Mouse (Mus musculus): ENCODE measurements around the gene Ttc30a1. TPM values are rescaled to one million over a fixed set of nuclear protein-coding genes. Genes with fewer than 3 reads are reported as not detected.
"Not testable (repeated sequence)": the region's sequence is repeated elsewhere in the genome, so short reads cannot be mapped to it uniquely, and the experiment has no call there.

Ttc30a1 gene
- polyA plus RNA-seq, 1 experiment from 2014 or later, result 10.6 TPM

DNA sequence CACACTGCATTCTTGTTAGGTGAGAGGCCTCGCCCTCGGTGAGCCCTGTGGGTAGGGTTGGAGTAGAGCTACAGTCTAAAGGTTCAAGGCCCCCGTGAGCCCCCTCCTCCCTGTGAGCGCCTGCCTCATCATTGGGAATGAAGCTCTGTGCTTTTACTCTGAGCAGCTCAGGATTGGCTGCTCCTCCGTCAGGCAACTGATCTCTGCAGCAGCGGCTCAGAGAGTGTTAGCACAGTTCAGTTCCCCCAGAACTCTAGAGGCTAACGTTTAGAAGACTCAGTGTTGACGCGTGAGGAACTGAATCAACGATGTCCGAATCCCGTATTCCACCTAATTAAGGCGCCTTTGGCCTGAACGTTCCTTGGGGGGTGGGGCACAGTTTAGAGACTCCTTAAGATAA lies 26.1 kb downstream of the Ttc30a1 start:
- Histone ChIP-seq H3K4me1 (peaks cover 14% of the 10 kb centered on the region), H3K27ac (no peak overlapping the region), H3K4me3 (no peak overlapping the region), H3K9me3 (no peaks in the 10 kb centered on the region), H3K36me3 (no peaks in the 10 kb centered on the region), H3K9ac (no peak overlapping the region), H3K4me2 (replicated peaks) (no peak overlapping the region), H3K27me3 (no peaks in the 10 kb centered on the region)
- no peak for ATAC-seq (ENCODE audit: insufficient number of reproducible peaks, insufficient read depth, low FRiP score, low TSS enrichment)
- WGBS, result 52% methylated on average over 14 of the region's 14 CpGs

DNA sequence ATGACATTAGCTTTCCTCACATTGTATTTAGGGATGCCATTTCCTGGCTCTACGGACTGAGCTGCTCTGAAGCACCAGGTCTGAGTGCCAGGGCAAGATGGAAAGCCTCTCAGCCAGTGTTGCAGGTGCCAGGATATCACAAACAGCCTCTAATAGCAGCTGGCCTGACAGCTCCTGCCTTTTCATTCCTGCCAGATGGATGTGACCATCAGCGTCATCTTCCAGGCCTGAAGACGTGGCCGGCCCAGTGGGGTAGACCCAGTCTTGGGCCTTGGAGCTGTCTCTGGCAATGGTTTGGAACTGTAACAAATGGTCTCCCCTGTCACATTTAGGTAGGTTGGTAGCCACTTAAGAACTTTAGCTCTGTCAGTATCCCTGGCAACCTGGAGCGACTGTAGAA lies 28.4 kb downstream of the Ttc30a1 start:
- Histone ChIP-seq H3K4me3 (no peak overlapping the region), H3K36me3 (no peaks in the 10 kb centered on the region), H3K9ac (no peak overlapping the region), H3K4me1 (no peaks in the 10 kb centered on the region), H3K27ac (no peak overlapping the region), H3K9me3 (no peaks in the 10 kb centered on the region), H3K4me2 (replicated peaks) (no peak overlapping the region), H3K27me3 (no peaks in the 10 kb centered on the region)
- 91% methylated on average over 5 of the region's 5 CpGs for WGBS
- no peak for ATAC-seq (ENCODE audit: insufficient number of reproducible peaks, insufficient read depth, low FRiP score, low TSS enrichment)

DNA sequence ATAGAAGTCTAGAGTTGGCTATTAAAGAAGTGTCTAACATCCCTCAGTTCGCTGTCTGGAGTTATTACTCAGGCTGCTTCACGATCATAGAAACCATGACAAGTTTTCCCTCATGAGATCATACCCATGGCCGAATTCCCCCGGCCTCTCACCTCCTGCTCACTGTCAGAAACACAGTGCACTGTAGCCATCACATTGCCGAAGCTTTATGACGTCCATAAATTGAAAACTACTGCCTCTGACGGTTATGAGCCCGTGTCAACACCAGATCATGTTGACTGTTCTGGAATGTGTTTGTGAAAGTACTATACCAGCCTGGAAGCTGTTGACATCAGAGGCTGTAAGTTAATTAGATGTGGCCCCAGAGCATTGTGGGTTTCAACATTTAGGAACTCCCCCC lies 31.1 kb downstream of the Ttc30a1 start:
- Histone ChIP-seq H3K9me3 (no peaks in the 10 kb centered on the region), H3K4me1 (no peaks in the 10 kb centered on the region), H3K27ac (no peak overlapping the region), H3K4me2 (replicated peaks) (no peak overlapping the region), H3K27me3 (no peaks in the 10 kb centered on the region), H3K9ac (no peak overlapping the region), H3K36me3 (no peaks in the 10 kb centered on the region), H3K4me3 (no peak overlapping the region)
- ATAC-seq (ENCODE audit: insufficient number of reproducible peaks, insufficient read depth, low FRiP score, low TSS enrichment), result no peak
- WGBS, result 86% methylated on average over 8 of the region's 8 CpGs

DNA sequence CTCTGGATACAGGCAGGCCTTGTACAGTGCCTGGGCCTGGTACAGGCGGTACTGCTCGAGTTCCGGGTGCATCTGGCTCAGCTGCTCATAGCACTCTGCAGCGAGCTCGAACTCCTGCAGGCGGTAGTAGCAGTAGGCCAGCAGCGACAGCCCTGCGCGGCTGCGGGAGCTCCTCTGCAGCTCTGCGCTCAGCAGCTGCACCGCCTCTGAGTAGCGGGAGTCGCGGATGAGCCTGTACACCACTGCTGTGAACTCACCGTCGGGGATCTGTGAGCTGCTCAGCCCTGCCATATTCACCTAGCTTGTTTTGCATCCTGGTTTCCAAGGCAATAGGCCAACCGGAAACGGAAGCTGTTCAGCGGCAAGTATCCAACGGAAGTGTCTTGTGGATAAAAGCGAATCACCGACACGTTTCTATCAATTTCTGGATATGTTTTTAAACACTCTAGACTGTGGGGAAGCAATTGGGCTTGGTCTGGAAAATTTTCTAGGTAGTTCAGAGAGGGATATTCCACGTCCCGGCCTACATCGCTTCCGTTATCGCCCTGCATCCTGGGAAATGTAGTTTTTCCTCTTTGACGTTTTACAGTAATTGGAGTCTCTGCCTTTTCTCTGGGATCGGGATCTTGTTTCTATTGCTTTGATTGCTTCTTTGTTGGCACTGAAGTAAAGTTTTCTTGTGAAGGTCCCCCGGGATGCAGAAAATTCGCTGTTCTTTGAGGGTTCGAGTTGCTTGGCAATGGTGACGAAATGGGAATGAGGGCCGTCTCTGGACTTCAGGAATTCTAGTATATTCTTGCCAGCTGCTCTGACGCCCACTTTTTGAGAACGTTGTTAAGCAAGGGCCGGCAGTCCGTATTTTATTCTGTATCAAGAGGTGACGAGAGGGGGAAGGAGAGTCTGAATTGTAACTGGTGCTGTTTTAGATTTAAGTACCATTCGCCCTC lies 43.4 kb downstream of the Ttc30a1 start, which contains the start of gene Ttc30b:
Ttc30b (minus strand) TSS at position 469 of the 947 bp plus-strand sequence.
- Histone ChIP-seq H3K27me3 (no peaks in the 10 kb centered on the region), H3K9me3 (no peaks in the 10 kb centered on the region), H3K4me3 (peak within 1 kb of the TSS; percentile 52), H3K4me2 (replicated peaks) (peak within 1 kb of the TSS; percentile 57), H3K4me1 (peaks cover 11% of the 10 kb centered on the region), H3K27ac (peak within 1 kb of the TSS; percentile 80), H3K9ac (peak within 1 kb of the TSS; percentile 57), H3K36me3 (no peaks in the 10 kb centered on the region)
- 3% methylated on average over 38 of the region's 42 CpGs for WGBS
- ATAC-seq (ENCODE audit: insufficient number of reproducible peaks, insufficient read depth, low FRiP score, low TSS enrichment), result peak; percentile 77

DNA sequence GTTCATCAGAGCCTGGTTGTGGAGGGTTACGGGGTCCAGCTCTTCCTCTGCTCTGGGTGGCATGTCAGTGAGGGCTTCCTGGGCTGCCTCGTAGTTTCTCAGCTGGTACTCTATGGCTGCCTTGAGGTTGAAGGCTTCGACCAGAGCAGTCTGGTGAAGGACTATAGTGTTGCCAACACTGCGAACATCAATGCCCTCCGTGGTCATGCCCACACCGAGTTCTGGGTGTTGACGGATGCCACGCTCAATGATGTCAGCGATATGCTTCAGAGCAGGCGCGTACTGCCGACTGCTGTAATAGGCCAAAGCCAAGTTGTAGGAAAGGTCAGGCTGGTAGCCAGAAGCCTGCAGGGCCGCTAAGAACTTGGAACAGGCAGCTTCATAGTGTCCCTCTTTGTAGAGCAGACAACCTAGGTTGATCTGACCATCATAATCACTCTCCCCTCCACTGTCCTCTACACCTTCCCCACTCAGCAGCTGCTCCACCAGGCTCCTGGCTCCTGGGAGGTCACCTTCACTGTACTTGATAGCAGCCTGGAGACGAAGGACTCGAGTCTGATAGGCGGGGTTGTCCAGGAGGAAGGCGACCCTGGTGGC lies 44.1 kb downstream of the Ttc30a1 start:
- H3K9me3 ChIP-seq, H3K27me3 ChIP-seq, H3K27ac ChIP-seq, H3K36me3 ChIP-seq: not testable (repeated sequence)
- WGBS, result 66% methylated on average over 16 of the region's 17 CpGs
- ATAC-seq (ENCODE audit: insufficient number of reproducible peaks, insufficient read depth, low FRiP score, low TSS enrichment), result peak; percentile 24; the same call in 1 of the 2 replicates
- Histone ChIP-seq H3K9ac (peak overlapping the region; percentile 57), H3K4me2 (replicated peaks) (peak overlapping the region; percentile 57), H3K4me1 (peaks cover 19% of the 10 kb centered on the region), H3K4me3 (peak overlapping the region; percentile 52)

DNA sequence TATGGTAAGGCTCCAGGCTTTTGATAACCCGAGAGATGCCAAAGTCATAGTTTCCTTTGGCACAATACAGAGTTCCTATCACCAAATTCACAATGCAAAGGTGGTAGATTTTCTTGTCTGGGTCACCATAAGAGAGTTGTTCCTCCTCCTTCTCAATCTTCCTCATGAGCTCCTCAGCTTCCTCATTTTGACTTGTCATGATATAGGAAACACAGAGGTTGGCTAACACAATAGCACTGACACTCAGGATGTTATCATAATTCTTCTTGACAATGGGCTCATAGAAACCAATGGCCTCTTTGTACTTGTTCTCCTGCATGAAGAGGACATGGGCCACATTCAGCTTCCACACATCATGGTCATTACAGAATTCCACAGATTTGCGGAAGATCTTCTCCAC lies 45.1 kb downstream of the Ttc30a1 start:
- not testable (repeated sequence) for H3K27me3 ChIP-seq; H3K36me3 ChIP-seq; H3K4me3 ChIP-seq; ATAC-seq (ENCODE audit: insufficient number of reproducible peaks, insufficient read depth, low FRiP score, low TSS enrichment); H3K4me2 ChIP-seq (replicated peaks); H3K9ac ChIP-seq; H3K9me3 ChIP-seq; H3K27ac ChIP-seq
- peaks cover 19% of the 10 kb centered on the region for H3K4me1 ChIP-seq
- 93% methylated on average over 2 of the region's 2 CpGs for WGBS

DNA sequence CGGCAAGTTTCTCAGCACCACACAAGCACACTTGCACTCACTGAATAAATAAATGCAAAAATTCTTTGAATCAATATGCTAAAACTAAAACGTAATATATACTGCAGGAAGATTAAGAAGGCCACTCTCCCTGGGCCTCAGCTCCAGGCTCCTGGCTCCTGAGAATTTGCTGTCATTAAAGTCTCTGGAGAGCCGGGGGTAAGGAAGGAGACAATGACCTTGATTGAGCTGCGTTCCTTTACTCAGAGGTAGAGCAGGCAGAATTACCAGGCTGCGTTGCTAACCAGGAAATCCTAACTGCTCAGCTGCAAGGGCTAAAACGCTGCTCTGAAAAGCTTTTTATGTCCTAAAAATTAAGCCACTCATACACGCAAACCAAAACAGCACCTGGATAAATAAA lies 48.2 kb downstream of the Ttc30a1 start:
- H3K4me1 ChIP-seq, result peaks cover 19% of the 10 kb centered on the region
- WGBS, result 21% methylated on average over 7 of the region's 7 CpGs
- no peak overlapping the region for H3K9ac ChIP-seq
- peak; percentile 22; the same call in 1 of the 2 replicates for ATAC-seq (ENCODE audit: insufficient number of reproducible peaks, insufficient read depth, low FRiP score, low TSS enrichment)
- H3K4me3 ChIP-seq, result no peak overlapping the region
- H3K4me2 ChIP-seq (replicated peaks), result peak overlapping the region; percentile 3; the same call in 1 of the 2 replicates
- H3K27me3 ChIP-seq, result no peaks in the 10 kb centered on the region
- H3K9me3 ChIP-seq, result no peaks in the 10 kb centered on the region
- no peaks in the 10 kb centered on the region for H3K36me3 ChIP-seq
- peak overlapping the region; percentile 64 for H3K27ac ChIP-seq

DNA sequence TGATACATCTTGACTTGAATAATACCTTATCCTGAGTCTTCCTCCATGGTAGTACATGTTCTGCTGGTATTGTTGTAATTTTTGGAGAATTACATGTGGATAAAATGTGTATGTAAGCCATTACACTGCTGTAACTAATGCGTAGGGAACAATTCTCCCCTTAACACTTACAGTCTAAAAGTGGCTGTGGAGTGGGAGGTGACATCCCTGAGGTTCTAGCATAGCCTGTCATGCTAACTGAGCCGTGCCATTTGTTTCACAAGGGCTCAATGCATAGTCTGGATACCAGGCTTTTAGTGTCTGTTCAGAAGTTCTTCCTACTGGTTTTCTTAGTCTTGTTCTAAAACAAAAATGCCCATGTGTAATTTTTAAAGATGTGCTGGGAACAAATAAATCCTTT lies 50.8 kb downstream of the Ttc30a1 start:
- peaks cover 16% of the 10 kb centered on the region for H3K4me1 ChIP-seq
- peaks cover 10% of the 10 kb centered on the region for H3K36me3 ChIP-seq
- 88% methylated on average over 2 of the region's 2 CpGs for WGBS
- H3K4me3 ChIP-seq, result no peak overlapping the region
- H3K9ac ChIP-seq, result no peak overlapping the region
- ATAC-seq (ENCODE audit: insufficient number of reproducible peaks, insufficient read depth, low FRiP score, low TSS enrichment), result no peak
- H3K27ac ChIP-seq, result no peak overlapping the region
- H3K4me2 ChIP-seq (replicated peaks), result no peak overlapping the region
- no peaks in the 10 kb centered on the region for H3K9me3 ChIP-seq
- no peaks in the 10 kb centered on the region for H3K27me3 ChIP-seq

DNA sequence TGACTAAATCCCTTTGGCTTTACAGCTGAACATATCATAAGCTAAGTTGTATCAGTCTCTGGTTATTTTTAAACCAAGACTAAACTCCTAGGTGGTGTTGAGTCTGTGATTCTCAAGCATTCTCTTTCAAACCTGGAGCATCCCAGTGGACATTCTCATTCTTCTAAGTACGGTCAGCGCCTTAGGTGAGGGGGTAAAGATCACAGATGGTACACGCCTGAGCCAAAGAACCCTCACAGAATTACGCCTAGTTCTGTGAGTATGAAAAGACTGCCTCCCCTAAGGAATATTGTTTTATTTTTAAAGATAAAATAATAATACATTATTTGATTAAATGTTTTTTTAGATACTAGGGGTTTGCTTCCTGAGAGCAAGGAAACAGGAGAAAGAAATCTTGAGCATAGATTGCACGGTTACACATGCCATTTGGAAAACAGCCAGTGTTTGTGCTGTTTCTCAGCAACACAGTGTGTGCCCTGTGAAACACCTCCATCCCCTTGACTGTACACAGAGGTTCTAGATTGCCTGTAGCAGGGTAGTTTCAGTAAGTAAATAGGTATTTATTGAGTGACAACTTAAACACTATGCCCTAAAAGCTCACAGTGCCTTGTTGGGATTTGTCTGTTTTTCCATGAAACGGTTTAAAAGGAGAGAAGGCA lies 51.9 kb downstream of the Ttc30a1 start:
- Histone ChIP-seq H3K36me3 (peaks cover 10% of the 10 kb centered on the region), H3K4me1 (peaks cover 16% of the 10 kb centered on the region), H3K27me3 (no peaks in the 10 kb centered on the region), H3K9ac (no peak overlapping the region), H3K4me3 (no peak overlapping the region), H3K4me2 (replicated peaks) (no peak overlapping the region), H3K27ac (no peak overlapping the region), H3K9me3 (no peaks in the 10 kb centered on the region)
- WGBS, result 90% methylated on average over 6 of the region's 6 CpGs
- ATAC-seq (ENCODE audit: insufficient number of reproducible peaks, insufficient read depth, low FRiP score, low TSS enrichment), result no peak

DNA sequence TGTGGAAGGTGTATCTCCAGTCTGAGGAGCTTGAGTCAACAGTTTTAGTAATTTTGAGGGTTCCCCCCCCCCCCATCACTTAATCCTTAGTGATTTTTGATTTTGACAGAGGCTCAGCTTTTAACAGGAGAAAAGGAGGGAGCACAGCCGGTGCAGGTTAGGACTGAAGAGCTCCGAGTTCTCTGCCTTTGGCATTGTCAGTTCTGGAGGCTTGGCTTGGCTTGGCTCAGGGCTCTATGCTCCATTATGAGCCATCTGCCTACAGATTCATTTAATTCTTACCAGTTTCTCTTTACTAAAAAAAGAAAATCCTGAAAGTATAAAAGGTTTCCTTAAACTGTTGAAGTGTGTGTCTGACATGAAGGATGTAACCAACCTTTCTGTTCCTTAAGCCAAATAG lies 52.6 kb downstream of the Ttc30a1 start:
- H3K9ac ChIP-seq, result no peak overlapping the region
- H3K4me3 ChIP-seq, result no peak overlapping the region
- no peak overlapping the region for H3K27ac ChIP-seq
- 93% methylated on average over 2 of the region's 2 CpGs for WGBS
- peaks cover 10% of the 10 kb centered on the region for H3K36me3 ChIP-seq
- H3K27me3 ChIP-seq, result no peaks in the 10 kb centered on the region
- H3K4me2 ChIP-seq (replicated peaks), result no peak overlapping the region
- peaks cover 16% of the 10 kb centered on the region for H3K4me1 ChIP-seq
- ATAC-seq (ENCODE audit: insufficient number of reproducible peaks, insufficient read depth, low FRiP score, low TSS enrichment), result no peak
- H3K9me3 ChIP-seq, result no peaks in the 10 kb centered on the region
